Mouse (Mus musculus): ENCODE data around the gene Olfr1339.

Gene Olfr1339

GRCm38 (mm10) chr4:118731875-118732274 lies at the start of gene Olfr1339:
TSS of gene Olfr1339 (plus strand) at chr4:118732175.
- no peak for DNase-seq (ENCODE audit: low spot score)

GRCm38 (mm10) chr4:118687086-118687485 lies 44.9 kb upstream of the Olfr1339 start:
- peak; percentile 9 for DNase-seq (ENCODE audit: low spot score)

GRCm38 (mm10) chr4:118692412-118692973 lies 39.5 kb upstream of the Olfr1339 start, which contains the start of gene Olfr1342:
TSS of gene Olfr1342 (minus strand) at chr4:118692756.
- no peak for DNase-seq (ENCODE audit: low spot score)

GRCm38 (mm10) chr4:118693812-118694211 lies 38.2 kb upstream of the Olfr1339 start:
- no peak for DNase-seq (ENCODE audit: low spot score)

GRCm38 (mm10) chr4:118703223-118703622 lies 28.8 kb upstream of the Olfr1339 start, which contains the start of gene Olfr1341:
TSS of gene Olfr1341 (plus strand) at chr4:118703523.
- no peak for DNase-seq (ENCODE audit: low spot score)

GRCm38 (mm10) chr4:118708086-118708485 lies 23.9 kb upstream of the Olfr1339 start:
- no peak for DNase-seq (ENCODE audit: low spot score)

- no peak for DNase-seq (ENCODE audit: low spot score)
Measured at GRCm38 (mm10) chr4:118711656-118712055, 20.3 kb upstream of the Olfr1339 start.

GRCm38 (mm10) chr4:118719838-118720237 lies 12.1 kb upstream of the Olfr1339 start, which contains the start of gene Olfr1340:
TSS of gene Olfr1340 (plus strand) at chr4:118720138.
- no peak for DNase-seq (ENCODE audit: low spot score)

GRCm38 (mm10) chr4:118721742-118722483 lies 10.1 kb upstream of the Olfr1339 start:
- no peak for DNase-seq (ENCODE audit: low spot score)

- no peak for DNase-seq (ENCODE audit: low spot score)
Measured at GRCm38 (mm10) chr4:118739574-118739973, 7.6 kb downstream of the Olfr1339 start.

- no peak for DNase-seq (ENCODE audit: low spot score)
Measured at GRCm38 (mm10) chr4:118740988-118741698, 9.2 kb downstream of the Olfr1339 start.

GRCm38 (mm10) chr4:118741881-118742280 lies 9.9 kb downstream of the Olfr1339 start:
- no peak for DNase-seq (ENCODE audit: low spot score)

- DNase-seq (ENCODE audit: low spot score): no peak
Measured at GRCm38 (mm10) chr4:118758637-118759036, 26.7 kb downstream of the Olfr1339 start, which contains the start of gene Olfr1338. TSS of gene Olfr1338 (minus strand) at chr4:118758737.

GRCm38 (mm10) chr4:118782486-118782885 lies 50.5 kb downstream of the Olfr1339 start, which contains the start of gene Olfr1337:
TSS of gene Olfr1337 (minus strand) at chr4:118782586.
- no peak for DNase-seq (ENCODE audit: low spot score)
